Mouse (Mus musculus): ENCODE results near the gene Tas1r3.

DNA sequence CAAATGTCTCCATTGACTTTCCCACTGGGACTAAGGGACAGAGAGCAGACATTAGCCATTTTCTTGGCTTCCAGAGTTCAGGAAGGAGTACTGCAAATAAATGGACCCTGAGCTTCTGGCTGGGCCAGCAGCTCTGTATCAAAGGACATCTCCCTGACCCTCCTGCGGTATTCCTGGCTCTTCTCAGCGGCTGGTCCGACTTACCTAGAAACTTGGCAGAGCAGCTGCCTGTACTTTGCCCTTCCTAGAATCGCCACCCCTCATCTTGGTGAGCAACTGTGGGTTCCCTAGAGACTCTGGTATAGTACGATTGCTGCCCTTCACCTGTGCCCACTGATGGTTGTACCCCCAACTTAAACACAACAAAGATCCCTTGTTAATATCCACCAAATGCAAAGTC, 19.9 kb downstream of the Tas1r3 start:
- TF ChIP-seq CTCF (IDR thresholded peaks at IDR 0.05; ENCODE audit: borderline replicate concordance, insufficient read depth, low read length) (no peak), POLR2A (IDR thresholded peaks at IDR 0.05; ENCODE audit: low read depth, low read length) (no peak)

Data from embryonic fibroblast, embryonic 13.5 days (primary cell).